ENCODE assay signal across 21 mouse cellular contexts in the genomic region with DNA sequence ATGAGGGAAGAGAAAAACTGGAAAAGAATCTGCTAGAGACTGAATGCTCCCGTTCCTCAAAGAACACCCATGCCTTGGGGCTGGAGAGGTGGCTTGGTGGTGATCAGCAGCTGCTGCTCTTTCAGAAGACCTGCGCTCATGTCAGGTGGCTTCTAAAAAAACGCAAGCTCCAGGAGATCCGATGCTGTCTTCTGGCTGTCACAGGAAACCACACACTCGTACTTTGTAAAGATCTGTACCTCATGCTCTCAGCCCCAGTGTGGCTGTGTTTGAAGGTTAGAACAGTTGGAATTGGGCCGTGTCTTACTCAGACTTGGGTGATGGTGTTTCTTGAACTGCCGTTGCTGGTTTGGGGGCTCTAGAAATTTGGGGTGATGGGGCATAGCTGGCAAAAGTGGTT. TPM values are rescaled to one million over a fixed set of nuclear protein-coding genes. Genes with fewer than 3 reads are reported as not detected.
A peak's percentile ranks its signal among the peaks of the same experiment; 100 is the strongest.
DNase-seq lines count a peak whose midpoint lies in the region; ATAC-seq and TF ChIP-seq lines count a peak whose summit lies in the region.
"Had no signal": no experiment of that assay in that cellular context is flagged by ENCODE, and none has a peak within 500 bp of the region (broad histone marks: within the 10 kb centered on the region; RNA-seq: fewer than 3 reads in every experiment).

No protein-coding gene starts in this region.

- H3K4me3 ChIP-seq in hindbrain, embryonic 14.5 days (replicated peaks; ENCODE audit: low read length) = no peak overlapping the region
- H3K4me3 ChIP-seq in hindbrain, postnatal 0 days (ENCODE audit: low read length) = no peak overlapping the region
- peak overlapping the region; percentile 91 for H3K4me3 ChIP-seq in testis, adult 2 months (ENCODE audit: control insufficient read depth, low read depth, low read length)
- peak overlapping the region; percentile 13; the same call in 1 of the 2 replicates for H3K4me3 ChIP-seq in thymus, adult 2 months (ENCODE audit: control insufficient read depth, insufficient read depth, low read length)
- H3K4me3 ChIP-seq in forebrain, embryonic 13.5 days = no peak overlapping the region
- H3K4me3 ChIP-seq: embryonic facial prominence, embryonic 13.5 days; heart, embryonic 15.5 days; stomach, embryonic 15.5 days had no signal

- no peak overlapping the region for H3K9ac ChIP-seq in hindbrain, embryonic 14.5 days
- H3K9ac ChIP-seq in hindbrain, postnatal 0 days (replicated peaks; ENCODE audit: low read length) = no peak overlapping the region
- no peak overlapping the region for H3K9ac ChIP-seq in forebrain, embryonic 13.5 days
- H3K9ac ChIP-seq: embryonic facial prominence, embryonic 13.5 days; heart, embryonic 15.5 days; stomach, embryonic 15.5 days had no signal

- ATAC-seq in hindbrain, embryonic 14.5 days (ENCODE audit: low FRiP score) = no peak
- ATAC-seq in hindbrain, postnatal 0 days = no peak
- no peak for ATAC-seq in forebrain, embryonic 13.5 days
- ATAC-seq: forebrain, embryonic 16.5 days had no signal

- H3K27me3 ChIP-seq in hindbrain, embryonic 14.5 days (ENCODE audit: control insufficient read depth, insufficient read depth, low read length) = no peaks in the 10 kb centered on the region
- H3K27me3 ChIP-seq in hindbrain, postnatal 0 days (ENCODE audit: insufficient read depth, low read length) = no peaks in the 10 kb centered on the region
- H3K27me3 ChIP-seq in testis, adult 2 months (ENCODE audit: control insufficient read depth, insufficient read depth, low read length) = peaks cover 3% of the 10 kb centered on the region; the same call in 1 of the 2 replicates
- H3K27me3 ChIP-seq in thymus, adult 2 months (ENCODE audit: control insufficient read depth, insufficient read depth, low read length) = no peaks in the 10 kb centered on the region
- H3K27me3 ChIP-seq in forebrain, embryonic 13.5 days = 0 out of 2 replicates have a peak, but pooled peaks cover 3% of the 10 kb centered on the region
- H3K27me3 ChIP-seq: embryonic facial prominence, embryonic 13.5 days; heart, embryonic 15.5 days; stomach, embryonic 15.5 days had no signal

- H3K4me1 ChIP-seq in hindbrain, embryonic 14.5 days (replicated peaks; ENCODE audit: control insufficient read depth, insufficient read depth, low read length) = peaks cover 14% of the 10 kb centered on the region
- no peaks in the 10 kb centered on the region for H3K4me1 ChIP-seq in hindbrain, postnatal 0 days (ENCODE audit: insufficient read depth, low read length)
- H3K4me1 ChIP-seq in testis, adult 2 months (ENCODE audit: control insufficient read depth, insufficient read depth, low read length) = peaks cover 7% of the 10 kb centered on the region
- H3K4me1 ChIP-seq in thymus, adult 2 months (replicated peaks; ENCODE audit: control insufficient read depth, insufficient read depth, low read length) = peaks cover 20% of the 10 kb centered on the region
- peaks cover 16% of the 10 kb centered on the region for H3K4me1 ChIP-seq in forebrain, embryonic 13.5 days
- H3K4me1 ChIP-seq: heart, embryonic 15.5 days; stomach, embryonic 15.5 days had no signal

- WGBS in hindbrain, embryonic 14.5 days = 80% methylated on average over 7 of the region's 7 CpGs
- 70% methylated on average over 7 of the region's 7 CpGs for WGBS in hindbrain, postnatal 0 days
- 13% methylated on average over 7 of the region's 7 CpGs for WGBS in thymus, adult 2 months
- 84% methylated on average over 7 of the region's 7 CpGs for WGBS in forebrain, embryonic 13.5 days

- no peak for DNase-seq in hindbrain, embryonic 14.5 days (ENCODE audit: low spot score)
- no peak for DNase-seq in hindbrain, postnatal 0 days (ENCODE audit: low spot score)
- no peak for DNase-seq in testis, postnatal 10 days (ENCODE audit: low spot score)
- peak; percentile 32 for DNase-seq in thymus, adult 2 months
- DNase-seq in kidney, postnatal 25 days = no peak
- DNase-seq in gastrocnemius, adult 18-20 months (ENCODE audit: low spot score) = no peak
- DNase-seq: adrenal gland, postnatal 10 days; cerebellum, postnatal 14 days; gastrocnemius, postnatal 36 days; kidney, adult 8-10 months; left cerebral cortex, postnatal 4 days; lung, postnatal 14 days; right cerebral cortex, postnatal 25 days had no signal

- no peaks in the 10 kb centered on the region for H3K36me3 ChIP-seq in hindbrain, embryonic 14.5 days (replicated peaks; ENCODE audit: control insufficient read depth, insufficient read depth)
- H3K36me3 ChIP-seq in hindbrain, postnatal 0 days (ENCODE audit: insufficient read depth, low read length) = no peaks in the 10 kb centered on the region
- no peaks in the 10 kb centered on the region for H3K36me3 ChIP-seq in testis, adult 2 months (ENCODE audit: control insufficient read depth, insufficient read depth, low read length)
- H3K36me3 ChIP-seq in thymus, adult 2 months (ENCODE audit: control insufficient read depth, insufficient read depth, low read length) = no peaks in the 10 kb centered on the region
- no peaks in the 10 kb centered on the region for H3K36me3 ChIP-seq in forebrain, embryonic 13.5 days (ENCODE audit: poor library complexity, severe bottlenecking)
- H3K36me3 ChIP-seq: embryonic facial prominence, embryonic 13.5 days; heart, embryonic 15.5 days; stomach, embryonic 15.5 days had no signal

- H3K4me2 ChIP-seq in hindbrain, embryonic 14.5 days (replicated peaks) = no peak overlapping the region
- H3K4me2 ChIP-seq in hindbrain, postnatal 0 days (ENCODE audit: low read depth, low read length) = no peak overlapping the region
- no peak overlapping the region for H3K4me2 ChIP-seq in forebrain, embryonic 13.5 days
- H3K4me2 ChIP-seq: embryonic facial prominence, embryonic 13.5 days; stomach, embryonic 15.5 days had no signal

- H3K9me3 ChIP-seq in hindbrain, embryonic 14.5 days (ENCODE audit: control insufficient read depth, low read length) = no peaks in the 10 kb centered on the region
- no peaks in the 10 kb centered on the region for H3K9me3 ChIP-seq in hindbrain, postnatal 0 days (ENCODE audit: low read length)
- no peaks in the 10 kb centered on the region for H3K9me3 ChIP-seq in forebrain, embryonic 13.5 days (replicated peaks)
- H3K9me3 ChIP-seq: embryonic facial prominence, embryonic 13.5 days; heart, embryonic 15.5 days; stomach, embryonic 15.5 days had no signal

- TF ChIP-seq POLR2A in testis, adult 2 months (IDR thresholded peaks at IDR 0.05; ENCODE audit: control insufficient read depth, low read depth, low read length) = no peak
- 0 out of 2 replicates have a peak, but pooled peaks have one; percentile 12 for TF ChIP-seq POLR2A in thymus, adult 2 months (IDR thresholded peaks at IDR 0.05; ENCODE audit: control insufficient read depth, extremely low read depth, insufficient read depth, low read length, poor library complexity)

- peak overlapping the region; percentile 9; the same call in 1 of the 2 replicates for H3K27ac ChIP-seq in hindbrain, embryonic 14.5 days
- no peak overlapping the region; the same call in 1 of the 2 replicates for H3K27ac ChIP-seq in hindbrain, postnatal 0 days
- H3K27ac ChIP-seq in testis, adult 2 months (ENCODE audit: control insufficient read depth, insufficient read depth, low read depth, low read length) = no peak overlapping the region
- H3K27ac ChIP-seq in thymus, adult 2 months (ENCODE audit: control insufficient read depth, insufficient read depth, low read length) = peak overlapping the region; percentile 86
- no peak overlapping the region for H3K27ac ChIP-seq in forebrain, embryonic 13.5 days
- H3K27ac ChIP-seq: embryonic facial prominence, embryonic 13.5 days; heart, embryonic 15.5 days; stomach, embryonic 15.5 days had no signal

- TF ChIP-seq CTCF in hindbrain, postnatal 0 days (IDR thresholded peaks at IDR 0.05; ENCODE audit: low read depth) = no peak
- TF ChIP-seq CTCF in testis, adult 2 months (IDR thresholded peaks at IDR 0.05; ENCODE audit: control insufficient read depth, insufficient read depth, insufficient replicate concordance, low read depth, low read length) = no peak
- no peak for TF ChIP-seq CTCF in thymus, adult 2 months (IDR thresholded peaks at IDR 0.05; ENCODE audit: borderline replicate concordance, control insufficient read depth, extremely low read depth, insufficient read depth, low read length, poor library complexity)

RNA-seq across cellular contexts. Expression of a gene that starts 42.3 kb away (rescaled TPM):
- 4.7 and 5.6 TPM in 2 replicates for polyA plus RNA-seq in hindbrain, embryonic 14.5 days (2014; fragmentation: Nextera tagmentation; extraction: Ambion mirVana)
- total RNA-seq in hindbrain, postnatal 0 days (2014; rRNA removed) = 13.2 and 17.9 TPM in 2 replicates
- polyA plus RNA-seq in hindbrain, postnatal 0 days (2015; fragmentation: Nextera tagmentation; extraction: Ambion mirVana) = 10.0 and 11.2 TPM in 2 replicates
- 1.1 and 5.5 TPM in 2 replicates for polyA plus RNA-seq in testis, adult 2 months (2012; rRNA removed)
- polyA plus RNA-seq in thymus, adult 2 months (2012; rRNA removed) = 19.5 and 48.9 TPM in 2 replicates
- polyA plus RNA-seq in forebrain, embryonic 13.5 days (2015; fragmentation: Nextera tagmentation; extraction: Ambion mirVana) = 4.5 and 7.2 TPM in 2 replicates
- total RNA-seq in gastrocnemius, adult 18-20 months (2021) = 100 to 1,000 TPM; 232 to 400 TPM
- total RNA-seq: megakaryocyte, adult 5-6 weeks; monocyte, adult 5-6 weeks had no signal

Comparison
In these comparisons a context has a peak if more than half of its experiments do, and no peak if none do; other contexts are left out.
1. H3K27ac ChIP-seq: peak in hindbrain, embryonic 14.5 days (single experiment) and thymus, adult 2 months (single experiment); none in hindbrain, postnatal 0 days (single experiment), testis, adult 2 months (single experiment) and forebrain, embryonic 13.5 days (single experiment).
2. H3K4me3 ChIP-seq: peak in testis, adult 2 months (single experiment) and thymus, adult 2 months (single experiment); none in hindbrain, embryonic 14.5 days (single experiment), hindbrain, postnatal 0 days (single experiment) and forebrain, embryonic 13.5 days (single experiment).